Mouse (Mus musculus) lung, postnatal 0 days (tissue): ENCODE measurements around the gene BC048679. TPM values are rescaled to one million over a fixed set of nuclear protein-coding genes. Genes with fewer than 3 reads are reported as not detected.

ENCODE experiments used
- ATAC-seq: fragments of 200-750 bp; cut with Nextera tagmentation; 2 replicates; pipeline ENCODE4 v1.8.0; 2017; ENCODE audit warnings: moderate library complexity
- DNase-seq: peaks from one replicate; pipeline ENCODE4 v3.0.0-alpha.2; 2016; ENCODE audit warnings: low spot score
- H3K27ac ChIP-seq: fragments of 300-500 bp; sonication (generic); 2 replicates; pipeline ENCODE4 v1.5.1; 2014; ENCODE audit warnings: antibody characterized with exemption, mild to moderate bottlenecking, low read length, mixed read lengths
- H3K27me3 ChIP-seq: fragments of 300-500 bp; sonication (generic); replicated peaks from 2 replicates; pipeline ENCODE4 v1.6.1; 2014; ENCODE audit warnings: low read length, mixed read lengths; ENCODE audit not compliant: insufficient read depth
- H3K36me3 ChIP-seq: fragments of 300-500 bp; sonication (generic); 2 replicates; pipeline ENCODE4 v1.6.1; 2014; ENCODE audit warnings: low read length, mixed read lengths; ENCODE audit not compliant: insufficient read depth
- H3K4me1 ChIP-seq: fragments of 300-500 bp; sonication (generic); 2 replicates; pipeline ENCODE4 v1.6.1; 2014; ENCODE audit warnings: antibody characterized with exemption, low read depth, low read length, mixed read lengths; ENCODE audit not compliant: insufficient read depth
- H3K4me2 ChIP-seq: fragments of 300-500 bp; sonication (generic); replicated peaks from 2 replicates; pipeline ENCODE4 v1.6.1; 2014; ENCODE audit warnings: low read depth, mild to moderate bottlenecking, low read length, moderate library complexity, mixed read lengths
- H3K4me3 ChIP-seq: fragments of 300-500 bp; sonication (generic); 2 replicates; pipeline ENCODE4 v1.5.1; 2014; ENCODE audit warnings: low read depth, low read length
- H3K9ac ChIP-seq: fragments of 300-500 bp; sonication (generic); replicated peaks from 2 replicates; pipeline ENCODE4 v1.6.1; 2014; ENCODE audit warnings: low read depth, mild to moderate bottlenecking
- H3K9me3 ChIP-seq: fragments of 300-500 bp; sonication (generic); 2 replicates; pipeline ENCODE4 v1.6.1; 2016; ENCODE audit warnings: low read length, mixed read lengths
- CTCF ChIP-seq: IDR thresholded peaks from 2 replicates; pipeline ENCODE4 v1.5.1; 2016; ENCODE audit warnings: antibody characterized with exemption, mild to moderate bottlenecking
- EP300 ChIP-seq: IDR thresholded peaks from 2 replicates; pipeline ENCODE4 v1.6.1; 2016; ENCODE audit warnings: antibody characterized with exemption, mild to moderate bottlenecking, control low read depth
- WGBS: fragments of 180-500 bp; shearing (Covaris S2); extraction: QIAGEN DNeasy Blood & Tissue Kit; methylation state at CpG from one replicate; pipeline ENCODE4 v1.1.7; 2014; 5-methylcytosine and 5-hydroxymethylcytosine counted together
- polyA plus RNA-seq: library from polyadenylated mRNA; unstranded; fragments of >200 nt; fragmentation: Nextera tagmentation; extraction: Ambion mirVana; gene quantifications from 2 replicates; pipeline ENCODE4 v1.2.1, GENCODE M21; 2015

Gene BC048679
- not detected in 2 replicates for polyA plus RNA-seq

DNA sequence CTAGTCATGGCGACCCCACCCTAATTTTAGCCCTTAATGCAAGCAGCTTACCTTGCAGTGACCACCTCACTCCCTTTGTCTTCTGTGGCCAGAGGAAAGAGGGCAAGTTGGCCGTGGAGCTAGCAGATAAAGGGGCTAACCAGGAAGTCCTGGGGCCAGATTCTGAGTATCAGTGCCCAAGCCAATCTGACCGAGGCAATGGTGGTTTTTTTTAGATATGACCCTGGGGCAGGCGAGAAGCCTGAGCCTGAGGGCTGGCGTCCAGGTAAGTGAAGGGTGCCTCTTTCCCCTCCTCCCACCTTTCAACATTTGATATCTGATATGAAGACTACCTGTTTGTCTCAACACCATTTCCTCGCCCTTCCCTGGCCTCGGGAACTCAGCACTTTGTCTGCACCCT, at the start of gene BC048679:
TSS of gene BC048679 (minus strand) at position 101 of the 400 bp plus-strand sequence.
- no peak within 1 kb of the TSS for H3K4me3 ChIP-seq
- ATAC-seq: no peak
- H3K4me1 ChIP-seq: no peaks in the 10 kb centered on the region; the same call in 1 of the 2 replicates
- no peak within 1 kb of the TSS for H3K9ac ChIP-seq
- no peaks in the 10 kb centered on the region for H3K36me3 ChIP-seq
- 46% methylated on average over 7 of the region's 7 CpGs for WGBS
- H3K27ac ChIP-seq: no peak within 1 kb of the TSS
- no peaks in the 10 kb centered on the region for H3K9me3 ChIP-seq
- peaks cover 5% of the 10 kb centered on the region for H3K27me3 ChIP-seq
- no peak for TF ChIP-seq EP300
- TF ChIP-seq CTCF: no peak
- no peak for DNase-seq
- H3K4me2 ChIP-seq: no peak within 1 kb of the TSS

DNA sequence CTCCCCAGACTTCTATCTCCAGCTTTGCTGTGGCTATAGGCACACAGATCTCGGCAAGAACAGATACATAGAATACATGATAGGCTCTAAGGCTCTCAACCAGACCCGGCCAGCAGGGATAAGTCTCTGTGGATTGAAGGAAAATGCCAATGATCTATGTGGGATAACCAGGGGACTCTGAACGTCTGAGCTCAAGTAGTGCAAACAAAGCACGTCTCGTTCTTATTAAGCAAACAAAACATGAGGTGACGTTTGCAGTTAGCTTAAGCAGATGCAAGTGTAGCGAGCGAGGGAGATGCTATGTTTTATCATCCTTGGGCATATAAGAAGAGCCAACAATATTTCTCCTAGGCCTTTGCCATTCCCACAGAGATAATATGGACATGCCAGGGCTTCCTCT, 44.9 kb upstream of the BC048679 start:
- no peaks in the 10 kb centered on the region for H3K4me1 ChIP-seq
- H3K27ac ChIP-seq: no peak overlapping the region
- H3K9ac ChIP-seq: no peak overlapping the region
- H3K36me3 ChIP-seq: no peaks in the 10 kb centered on the region
- TF ChIP-seq CTCF: no peak
- TF ChIP-seq EP300: no peak
- no peaks in the 10 kb centered on the region for H3K27me3 ChIP-seq
- no peak overlapping the region for H3K4me2 ChIP-seq
- WGBS: 52% methylated on average over 8 of the region's 8 CpGs
- no peak for DNase-seq
- H3K9me3 ChIP-seq: no peaks in the 10 kb centered on the region
- no peak overlapping the region for H3K4me3 ChIP-seq
- ATAC-seq: no peak

DNA sequence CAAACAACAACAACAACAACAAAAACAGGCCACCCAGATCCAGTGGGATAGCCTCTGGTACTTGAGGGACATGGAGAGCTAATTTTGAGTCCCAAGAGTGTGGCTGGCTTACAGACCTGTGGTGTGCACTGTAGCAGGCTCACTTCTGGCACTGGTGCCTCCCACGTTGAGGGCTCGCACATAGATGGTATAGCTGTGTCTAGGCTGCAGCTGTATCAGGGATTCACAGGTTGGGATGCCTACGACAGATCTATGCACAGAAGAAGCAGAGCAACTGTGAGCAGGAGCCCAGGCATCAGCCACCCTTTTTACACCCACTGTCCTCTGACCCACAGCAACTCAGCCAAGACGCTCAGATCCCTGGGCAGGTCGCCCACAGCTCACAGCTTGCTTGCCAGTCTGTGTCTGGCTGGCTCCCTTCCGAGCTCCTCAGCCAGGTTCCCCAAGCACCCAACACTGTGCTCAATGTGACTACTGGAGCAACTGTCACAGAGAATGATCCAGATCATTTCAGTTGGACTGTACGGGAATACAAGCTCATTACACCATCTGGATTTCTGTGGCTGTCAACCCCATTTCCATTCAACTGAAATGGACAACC, 43.9 kb upstream of the BC048679 start:
- no peaks in the 10 kb centered on the region for H3K9me3 ChIP-seq
- no peaks in the 10 kb centered on the region for H3K27me3 ChIP-seq
- TF ChIP-seq CTCF: no peak
- no peak for TF ChIP-seq EP300
- no peak for ATAC-seq
- H3K36me3 ChIP-seq: no peaks in the 10 kb centered on the region
- H3K27ac ChIP-seq: no peak overlapping the region
- H3K9ac ChIP-seq: no peak overlapping the region
- no peak overlapping the region for H3K4me3 ChIP-seq
- 82% methylated on average over 7 of the region's 7 CpGs for WGBS
- no peak for DNase-seq
- H3K4me2 ChIP-seq: no peak overlapping the region
- no peaks in the 10 kb centered on the region for H3K4me1 ChIP-seq

DNA sequence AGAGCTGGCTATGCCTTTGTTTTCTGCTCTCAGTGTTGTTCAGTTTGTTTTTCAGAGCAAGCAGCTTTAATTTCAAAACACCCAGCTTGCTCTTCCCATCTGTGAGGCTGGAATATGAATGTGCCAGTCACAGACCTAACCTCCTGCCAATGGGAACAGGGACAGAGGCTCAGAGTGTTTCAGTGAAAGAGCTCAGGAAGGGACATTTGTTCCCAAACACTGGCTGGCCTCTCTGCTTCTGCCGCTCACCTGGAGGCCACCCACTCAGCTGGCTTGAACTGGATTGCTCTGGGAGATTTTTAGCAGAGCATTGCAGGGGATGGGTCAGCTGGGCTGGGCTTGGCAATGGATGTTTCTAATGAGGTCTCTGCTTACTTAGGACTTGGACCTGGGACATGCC, 42.9 kb upstream of the BC048679 start:
- 52% methylated on average over 1 of the region's 1 CpGs for WGBS
- no peaks in the 10 kb centered on the region for H3K36me3 ChIP-seq

DNA sequence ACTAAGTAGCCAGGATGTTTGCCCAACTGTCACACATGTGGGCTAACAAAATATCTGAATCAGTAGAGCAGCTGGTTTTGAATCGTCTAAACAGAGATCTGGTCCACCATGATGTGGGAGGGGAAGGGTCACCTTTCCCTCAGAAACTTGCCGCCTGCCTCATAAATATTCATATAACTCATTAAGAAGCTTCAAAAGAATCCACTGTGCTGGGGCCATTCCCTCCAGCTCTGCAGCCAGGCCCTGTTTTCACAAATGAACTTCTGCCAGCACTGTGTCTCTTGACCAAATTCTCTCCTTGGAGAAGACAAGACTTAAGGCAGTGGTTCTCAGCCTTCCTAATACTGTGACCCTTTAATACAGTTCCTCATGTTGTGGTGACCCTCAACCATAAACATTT, 41.5 kb upstream of the BC048679 start:
- ATAC-seq (no peak), DNase-seq (no peak)
- WGBS: 29% methylated on average over 2 of the region's 2 CpGs
- Histone ChIP-seq H3K27me3 (no peaks in the 10 kb centered on the region), H3K4me2 (no peak overlapping the region), H3K36me3 (0 out of 2 replicates have a peak, but pooled peaks cover under 1% of the 10 kb centered on the region), H3K9me3 (no peaks in the 10 kb centered on the region), H3K4me1 (no peaks in the 10 kb centered on the region), H3K27ac (no peak overlapping the region), H3K9ac (no peak overlapping the region), H3K4me3 (no peak overlapping the region)
- TF ChIP-seq CTCF (no peak), EP300 (no peak)

More for the DNA sequence above, 42.9 kb upstream of the BC048679 start:
- Histone ChIP-seq H3K4me2 (no peak overlapping the region), H3K4me3 (no peak overlapping the region), H3K27me3 (no peaks in the 10 kb centered on the region), H3K9me3 (no peaks in the 10 kb centered on the region), H3K27ac (no peak overlapping the region), H3K4me1 (no peaks in the 10 kb centered on the region), H3K9ac (no peak overlapping the region)
- DNase-seq: no peak
- ATAC-seq: no peak
- TF ChIP-seq EP300 (no peak), CTCF (no peak)

DNA sequence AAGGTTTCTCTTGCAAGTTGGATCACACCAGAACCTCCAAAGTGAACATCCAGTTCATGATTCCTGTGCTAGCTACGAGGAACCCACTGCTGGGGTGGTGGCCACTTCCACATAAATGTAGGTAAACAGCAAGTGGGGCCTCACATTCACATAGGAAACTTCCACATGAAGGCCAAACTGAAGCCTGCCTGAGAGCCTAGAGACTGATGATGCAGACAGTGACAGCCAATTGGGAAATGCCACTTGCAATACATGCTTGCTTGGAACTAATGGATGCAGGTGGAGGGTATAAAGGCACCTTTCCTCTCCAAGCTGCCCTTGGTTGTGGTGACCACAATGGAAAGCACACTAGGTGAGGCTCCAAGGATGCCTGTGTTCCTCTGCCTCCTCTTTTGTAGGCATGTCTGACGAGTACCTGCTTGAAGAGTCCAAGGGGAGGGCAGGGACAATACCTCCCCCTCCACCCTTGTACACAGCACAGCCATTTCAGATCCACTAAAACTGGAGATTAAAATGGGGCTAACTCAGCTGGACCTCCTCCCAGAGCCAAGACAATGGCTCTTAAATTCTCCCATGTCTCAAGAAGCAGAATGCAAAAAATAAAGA, 40.1 kb upstream of the BC048679 start:
- TF ChIP-seq EP300: no peak
- TF ChIP-seq CTCF: no peak
- ATAC-seq (no peak), DNase-seq (peak; percentile 33)
- H3K9ac ChIP-seq: no peak overlapping the region
- peaks cover 9% of the 10 kb centered on the region for H3K36me3 ChIP-seq
- no peaks in the 10 kb centered on the region for H3K9me3 ChIP-seq
- H3K4me1 ChIP-seq: no peaks in the 10 kb centered on the region
- no peak overlapping the region for H3K4me2 ChIP-seq
- H3K4me3 ChIP-seq: no peak overlapping the region
- no peaks in the 10 kb centered on the region for H3K27me3 ChIP-seq
- H3K27ac ChIP-seq: no peak overlapping the region
- 75% methylated on average over 2 of the region's 2 CpGs for WGBS
